Mouse (Mus musculus) lung, postnatal 14 days (tissue): ENCODE measurements around the gene Wwp2.
A peak's percentile ranks its signal among the peaks of the same experiment; 100 is the strongest.

ENCODE experiments used
- DNase-seq: peaks from one replicate; pipeline ENCODE4 v3.0.0; 2021

The Wwp2 gene

DNA sequence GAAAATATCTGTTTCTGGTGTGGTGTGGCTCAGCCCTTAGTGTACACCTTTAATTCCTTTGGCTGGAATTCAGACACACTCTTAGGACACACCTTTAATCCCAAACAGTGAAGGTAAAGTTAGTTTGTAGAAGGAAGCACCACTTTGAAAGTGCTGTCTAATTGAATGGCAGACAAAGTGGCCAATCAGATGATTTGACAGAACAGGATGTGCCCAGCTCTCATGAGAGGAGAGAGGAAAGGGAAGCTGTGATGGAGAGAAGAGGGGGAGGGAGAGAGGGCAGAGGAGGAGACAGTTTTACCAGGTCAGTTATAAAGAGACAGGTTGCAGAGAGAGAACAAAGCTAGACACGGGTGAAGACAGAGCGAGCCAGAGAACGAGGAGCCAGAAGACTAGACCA is 138.6 kb downstream of the Wwp2 start:
- DNase-seq, result peak; percentile 18

DNA sequence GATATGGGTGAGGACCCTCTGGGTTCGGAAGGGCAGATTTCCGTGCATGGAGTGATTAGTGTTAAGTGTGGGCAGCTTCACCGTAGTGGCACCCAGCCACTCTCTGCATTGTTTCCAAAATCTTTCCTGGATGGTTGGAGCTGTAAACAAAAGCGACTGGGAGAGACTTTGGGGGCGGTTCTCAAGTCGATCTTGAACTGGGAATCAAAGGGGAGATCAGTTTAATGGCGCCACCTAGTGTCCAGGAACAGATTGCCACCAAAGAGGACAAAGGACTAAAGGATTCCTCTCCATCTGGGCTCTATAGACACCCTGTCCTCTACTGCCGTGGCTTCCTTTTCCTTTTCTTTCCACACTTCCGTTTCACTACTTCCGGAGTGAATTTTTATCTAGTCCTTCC is 140.5 kb downstream of the Wwp2 start:
- DNase-seq, result peak; percentile 90

DNA sequence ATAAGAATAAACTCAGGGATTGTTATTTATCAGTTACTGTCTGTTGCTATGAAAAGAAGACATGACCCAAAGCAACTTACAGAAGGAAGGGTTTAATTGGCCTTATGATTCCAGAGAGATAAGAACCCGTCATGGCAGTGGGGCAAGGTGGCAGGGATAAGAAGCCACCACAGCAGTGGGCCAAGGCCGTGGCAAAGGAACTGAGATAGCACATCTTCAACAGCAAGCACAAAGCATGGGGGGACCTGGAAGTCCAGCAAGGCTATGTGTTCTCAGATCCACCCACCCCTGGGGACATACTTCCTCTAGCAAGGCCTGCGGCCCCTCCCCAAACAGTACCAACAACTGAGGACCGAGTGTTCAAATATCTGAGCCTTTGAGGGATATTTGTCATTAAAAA is 141.5 kb downstream of the Wwp2 start:
- DNase-seq, result no peak

DNA sequence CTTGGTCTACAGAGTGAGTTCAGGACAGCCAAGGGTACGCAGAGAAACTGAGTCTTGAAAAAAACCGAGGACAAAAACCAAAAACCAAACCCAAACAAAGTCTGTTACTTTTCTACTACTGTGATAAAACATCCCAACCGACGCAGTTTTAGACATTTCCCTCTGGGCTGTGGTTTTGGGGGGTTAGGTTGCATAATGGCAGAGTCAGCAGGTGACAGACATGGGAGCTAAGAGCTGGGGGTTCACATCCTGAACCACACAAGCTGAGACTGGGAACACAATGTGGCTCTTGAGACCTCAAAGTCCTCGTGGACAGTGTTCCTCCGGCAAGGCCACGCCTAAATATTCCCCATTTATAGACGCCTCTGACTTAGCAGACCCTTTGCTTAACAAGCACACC is 142.0 kb downstream of the Wwp2 start:
- no peak for DNase-seq

DNA sequence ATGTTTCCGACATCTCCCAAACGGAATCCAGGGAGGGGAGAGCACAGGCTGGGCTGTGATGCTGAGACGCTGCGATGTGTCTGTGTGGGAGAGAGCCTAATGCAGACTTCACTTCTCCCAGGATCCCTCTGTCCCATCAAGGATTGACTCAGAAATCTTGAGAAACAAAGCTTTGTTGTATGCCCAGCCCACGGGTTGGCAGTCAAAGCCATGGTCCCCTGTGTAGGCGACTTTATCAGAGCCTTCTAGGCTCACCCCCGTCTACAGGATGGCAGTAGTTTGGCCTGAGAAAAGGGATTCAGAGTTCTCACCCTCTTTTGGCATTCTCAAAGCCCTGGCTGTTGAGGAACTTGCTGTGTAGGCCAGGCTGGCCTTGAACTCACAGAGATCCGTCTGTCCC is 142.4 kb downstream of the Wwp2 start:
- no peak for DNase-seq

DNA sequence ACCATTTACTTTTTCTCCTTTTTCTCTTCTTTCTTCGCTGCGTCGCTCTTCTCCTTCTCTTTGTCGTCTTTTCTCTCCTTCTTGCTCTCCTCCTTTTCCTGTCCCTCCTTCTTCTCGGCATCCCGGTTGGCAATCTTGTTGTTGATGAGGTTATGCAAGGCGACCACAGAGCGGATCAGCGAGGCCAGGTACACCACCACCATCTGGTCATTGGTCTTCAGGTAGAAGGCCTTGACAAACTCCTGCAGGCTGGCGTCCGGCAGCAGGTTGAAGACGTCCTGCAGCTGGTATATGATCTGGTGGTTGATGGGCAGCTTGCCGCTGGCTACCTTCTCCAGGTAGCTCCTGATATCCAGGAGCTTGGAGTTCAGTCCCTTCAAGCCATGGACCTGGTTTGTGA is 144.7 kb downstream of the Wwp2 start:
- DNase-seq, result no peak

DNA sequence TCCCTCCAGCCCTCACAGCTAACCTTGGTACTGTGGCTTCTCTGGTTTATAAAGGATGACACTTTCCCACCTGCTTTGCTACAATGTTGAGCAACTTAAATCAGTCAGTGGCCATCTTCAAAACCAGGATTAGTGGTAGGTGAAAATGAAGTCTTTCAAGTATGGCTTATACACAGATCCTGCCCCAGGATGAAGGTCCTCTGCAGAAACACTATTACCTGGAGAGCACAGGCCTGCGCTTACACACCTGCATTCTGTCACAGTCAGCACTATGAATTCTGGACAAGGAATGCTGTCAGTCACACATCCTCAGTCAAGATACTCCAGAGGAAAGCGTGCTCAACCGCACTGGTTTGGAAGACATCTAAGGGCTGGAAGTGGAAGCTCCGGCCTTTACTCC is 145.4 kb downstream of the Wwp2 start:
- no peak for DNase-seq

DNA sequence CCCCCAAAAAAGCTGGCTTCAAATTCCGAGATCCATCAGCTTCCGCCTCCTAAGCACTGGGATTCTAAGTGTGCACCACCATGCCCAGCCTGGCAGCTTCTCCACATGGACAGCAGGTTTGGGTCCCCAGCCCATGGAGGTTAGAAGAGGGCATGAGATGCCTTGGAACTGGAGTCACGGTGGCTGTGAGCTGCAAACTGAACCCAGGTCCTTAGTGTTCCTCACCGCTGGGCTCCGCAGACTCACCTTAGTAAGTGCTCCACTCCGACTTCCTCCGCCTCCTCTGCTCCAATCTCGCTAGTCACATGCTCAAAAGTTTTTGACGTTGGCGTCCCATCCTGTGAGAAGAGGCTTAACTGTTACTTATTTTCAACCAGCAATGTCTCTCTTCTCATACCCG is 146.0 kb downstream of the Wwp2 start:
- DNase-seq, result no peak

DNA sequence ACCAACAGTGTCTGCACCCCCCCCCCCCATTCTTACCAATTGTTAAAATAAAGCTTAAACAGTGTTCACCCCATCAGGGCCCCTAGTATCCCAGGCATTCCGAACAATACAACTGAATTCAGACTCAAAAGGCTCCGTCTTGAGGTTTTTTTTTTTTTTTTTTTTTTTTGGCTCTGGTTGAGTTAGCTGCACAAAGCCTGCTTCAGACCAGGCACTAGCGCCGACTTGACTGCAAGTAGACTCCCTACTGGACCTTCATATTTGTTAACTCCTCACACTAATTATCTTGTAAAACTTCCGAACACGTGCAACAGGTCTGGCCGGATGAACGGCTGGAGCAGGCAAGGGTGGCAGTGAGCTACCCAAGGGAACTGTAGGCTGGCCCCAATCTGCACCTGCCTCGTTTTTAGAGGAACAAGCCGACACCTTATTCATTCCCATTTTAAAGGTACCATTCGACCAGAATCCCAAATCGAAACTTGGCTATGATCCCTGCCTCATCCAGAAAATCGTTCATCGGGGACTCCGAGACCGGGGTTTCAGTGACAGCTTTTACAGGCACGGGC is 151.3 kb downstream of the Wwp2 start:
- DNase-seq, result no peak

DNA sequence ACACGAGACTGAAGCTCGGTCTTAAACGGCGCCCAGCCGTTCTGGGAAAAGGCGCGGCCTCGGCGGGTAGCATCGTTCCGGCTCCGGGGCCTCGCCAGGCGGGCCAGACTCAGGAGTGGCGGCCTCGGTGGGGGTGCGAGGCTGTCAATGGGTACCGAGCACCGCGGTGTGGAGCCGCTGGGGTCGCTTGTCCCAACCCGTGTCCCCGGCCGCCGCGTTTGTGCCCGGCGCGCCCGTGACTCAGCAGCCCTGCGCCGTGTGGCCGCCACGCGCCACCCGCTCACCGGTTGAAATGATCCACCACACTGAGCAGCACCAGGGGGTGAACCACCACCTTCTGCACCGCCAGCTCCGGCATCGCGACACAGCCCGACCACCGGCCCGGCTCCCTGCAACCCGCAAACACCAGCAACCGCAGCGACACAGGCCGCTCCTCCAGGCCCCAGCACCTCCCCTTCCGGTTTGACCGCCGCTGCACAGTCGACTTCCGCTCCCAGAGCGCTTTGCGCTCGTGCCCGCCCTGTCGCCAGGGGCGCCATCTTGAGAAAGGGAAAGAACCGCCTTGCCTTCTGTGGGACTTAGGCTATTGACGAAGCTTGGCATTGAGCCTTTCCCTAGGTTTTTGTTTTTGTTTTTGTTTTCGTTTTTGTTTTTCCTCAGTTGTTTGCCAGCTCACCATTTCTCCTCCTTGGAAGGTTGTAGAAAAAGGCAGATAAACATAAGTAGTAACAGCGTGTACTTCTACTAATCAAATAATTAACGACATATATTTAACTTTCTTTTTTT is 152.0 kb downstream of the Wwp2 start, which contains the start of gene Psmd7:
Gene Psmd7 (minus strand): TSS at position 470 of the 786 bp plus-strand sequence.
- peak; percentile 94 for DNase-seq

DNA sequence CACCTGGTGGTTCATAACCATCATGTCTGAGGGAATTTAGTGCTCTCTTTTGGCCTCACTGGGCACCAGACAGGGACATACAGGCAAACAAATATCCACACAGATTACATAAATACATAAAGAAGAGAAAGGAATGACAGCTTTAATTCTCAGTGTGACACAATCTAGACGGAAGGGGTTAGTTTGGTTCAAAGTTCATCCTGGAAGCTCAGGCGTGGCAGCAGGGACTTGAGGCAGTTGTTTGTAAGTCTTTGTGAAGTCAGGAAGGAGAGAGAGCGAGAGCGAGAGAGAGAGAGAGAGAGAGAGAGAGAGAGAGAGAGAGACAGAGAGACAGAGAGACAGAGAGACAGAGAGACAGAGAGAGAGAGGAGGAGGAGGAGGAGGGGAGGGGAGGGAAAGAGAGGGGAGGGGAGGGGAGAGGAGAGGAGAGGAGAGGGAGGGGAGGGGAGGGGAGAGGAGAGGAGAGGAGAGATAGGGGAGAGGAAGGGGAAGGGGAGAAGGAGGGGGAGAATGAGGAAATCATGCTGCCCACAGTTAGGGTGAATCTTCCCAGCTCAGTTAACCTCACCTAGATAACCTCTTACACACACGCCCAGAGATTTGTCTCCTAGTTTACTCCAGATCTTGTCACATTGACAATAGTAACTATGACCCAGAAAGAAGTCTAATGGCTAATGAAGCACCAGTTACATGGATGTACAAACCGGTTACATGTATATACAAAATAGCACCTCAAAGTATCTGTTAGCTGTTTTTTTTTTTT is 158.0 kb downstream of the Wwp2 start:
- no peak for DNase-seq

DNA sequence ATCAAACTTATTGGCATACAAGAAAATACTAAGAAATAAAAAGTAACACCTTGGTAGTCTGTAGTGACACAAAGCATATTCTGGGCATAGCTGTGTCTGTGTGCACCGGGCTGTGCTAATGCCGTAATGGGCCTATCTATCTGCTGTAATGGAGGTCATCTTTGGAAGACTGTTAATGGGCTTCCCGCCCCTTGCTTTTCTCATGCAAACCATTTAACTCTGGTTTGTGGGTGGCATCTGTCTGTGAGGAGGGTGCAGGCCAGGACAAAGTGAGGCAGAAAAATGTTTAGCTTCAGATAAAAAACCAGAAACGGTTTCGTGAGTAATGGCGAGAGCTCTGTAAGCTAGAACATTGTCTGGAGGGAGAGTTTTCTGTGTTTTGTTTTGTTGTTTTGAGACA is 158.7 kb downstream of the Wwp2 start:
- DNase-seq, result no peak

DNA sequence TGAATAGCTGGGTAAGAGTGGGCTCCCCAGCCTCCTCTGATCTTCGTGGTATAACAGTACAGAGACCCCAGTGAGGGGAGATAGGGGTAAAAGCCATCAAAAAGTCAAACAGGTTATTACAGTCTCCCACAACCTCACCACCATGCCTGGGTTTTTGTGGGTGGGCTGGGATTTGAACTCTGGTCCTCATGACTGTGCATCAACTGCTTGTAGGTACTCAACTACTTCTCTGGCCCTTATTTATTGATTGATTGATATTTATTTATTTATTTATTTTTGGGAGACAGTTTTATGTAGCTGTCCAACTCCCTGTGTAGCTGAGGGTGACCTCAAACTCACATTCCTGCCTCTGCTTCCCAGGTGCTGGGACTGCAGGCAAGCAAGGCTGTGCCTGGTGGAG is 161.6 kb downstream of the Wwp2 start:
- no peak for DNase-seq

DNA sequence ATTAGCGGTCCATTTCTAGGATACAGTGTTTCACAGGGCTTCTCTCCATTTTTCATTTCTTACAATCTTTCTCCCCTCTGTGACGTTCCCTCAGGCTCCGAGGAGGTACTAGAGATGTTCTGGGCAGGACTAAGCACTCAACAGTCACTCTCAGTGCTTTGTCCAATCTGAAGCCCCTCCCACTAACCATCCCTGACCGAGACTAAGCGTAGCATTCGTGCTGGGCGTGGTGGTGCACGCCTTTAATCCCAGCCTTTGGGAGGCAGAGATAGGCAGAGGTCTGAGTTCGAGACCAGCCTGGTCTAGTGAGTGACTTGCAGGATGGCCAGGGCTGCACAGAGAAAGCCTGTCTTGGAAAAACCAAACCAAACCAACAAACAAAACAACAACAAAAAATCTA is 163.5 kb downstream of the Wwp2 start:
- no peak for DNase-seq

DNA sequence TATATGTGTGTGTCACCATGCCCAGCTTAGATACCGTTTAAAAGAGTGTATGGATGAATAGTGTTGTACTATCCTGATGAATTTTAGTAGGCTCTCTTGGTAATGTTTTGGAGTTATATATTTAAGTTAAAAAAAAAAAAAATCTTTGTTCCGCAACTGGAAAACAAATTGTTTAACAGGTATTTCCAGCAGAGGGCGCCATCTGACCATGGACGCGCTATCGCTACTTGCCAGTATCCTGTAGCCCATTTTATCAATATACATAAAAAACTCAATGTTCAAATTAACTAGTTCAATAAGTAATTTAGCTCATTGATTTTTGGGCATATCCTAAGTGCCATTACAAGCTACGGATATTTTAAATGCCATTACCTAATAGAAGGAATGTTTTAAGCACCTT is 166.9 kb downstream of the Wwp2 start:
- peak; percentile 79 for DNase-seq
